Mouse (Mus musculus) midbrain, postnatal 0 days (tissue): Measurements from ENCODE around the gene Wiz. TPM values are rescaled to one million over a fixed set of nuclear protein-coding genes. Genes with fewer than 3 reads are reported as not detected.

Source experiments
- ATAC-seq: fragments of 200-750 bp; cut with Nextera tagmentation; 2 replicates; pipeline ENCODE4 v1.8.0; 2017; ENCODE audit warnings: moderate number of reproducible peaks, mild to moderate bottlenecking, moderate TSS enrichment, moderate library complexity; ENCODE audit not compliant: low FRiP score
- DNase-seq: peaks from one replicate; pipeline ENCODE4 v3.0.0-alpha.2; 2015; ENCODE audit warnings: low spot score
- H3K27ac ChIP-seq: fragments of 300-500 bp; sonication (generic); 2 replicates; pipeline ENCODE4 v1.5.1; 2014; ENCODE audit warnings: low read depth, mild to moderate bottlenecking, low read length, mixed read lengths
- H3K27me3 ChIP-seq: fragments of 300-500 bp; sonication (generic); 2 replicates; pipeline ENCODE4 v1.6.1; 2014; ENCODE audit warnings: low read length, control low read depth, mixed read lengths; ENCODE audit not compliant: insufficient read depth
- H3K36me3 ChIP-seq: fragments of 300-500 bp; sonication (generic); 2 replicates; pipeline ENCODE4 v1.6.1; 2014; ENCODE audit warnings: low read length, control low read depth, mixed read lengths; ENCODE audit not compliant: insufficient read depth
- H3K4me1 ChIP-seq: fragments of 300-500 bp; sonication (generic); 2 replicates; pipeline ENCODE4 v1.6.1; 2014; ENCODE audit warnings: mild to moderate bottlenecking, control low read depth, antibody characterized with exemption, low read length, mixed read lengths; ENCODE audit not compliant: insufficient read depth
- H3K4me2 ChIP-seq: fragments of 300-500 bp; sonication (generic); 2 replicates; pipeline ENCODE4 v1.6.1; 2014; ENCODE audit warnings: low read depth, mild to moderate bottlenecking, low read length, mixed read lengths; ENCODE audit not compliant: poor library complexity, severe bottlenecking
- H3K4me3 ChIP-seq: fragments of 300-500 bp; sonication (generic); 2 replicates; pipeline ENCODE4 v1.5.1; 2014; ENCODE audit warnings: low read depth, mild to moderate bottlenecking, low read length, moderate library complexity
- H3K9ac ChIP-seq: fragments of 300-500 bp; sonication (generic); replicated peaks from 2 replicates; pipeline ENCODE4 v1.6.1; 2014; ENCODE audit warnings: mild to moderate bottlenecking, low read length, moderate library complexity, mixed read lengths; ENCODE audit not compliant: poor library complexity, severe bottlenecking
- H3K9me3 ChIP-seq: fragments of 300-500 bp; sonication (generic); 2 replicates; pipeline ENCODE4 v1.6.1; 2016; ENCODE audit warnings: low read length, control low read depth
- CTCF ChIP-seq: IDR thresholded peaks from 2 replicates; pipeline ENCODE4 v1.5.1; 2016; ENCODE audit warnings: antibody characterized with exemption, mild to moderate bottlenecking
- WGBS: fragments of 180-500 bp; shearing (Covaris S2); extraction: QIAGEN DNeasy Blood & Tissue Kit; methylation state at CpG from one replicate; pipeline ENCODE4 v1.1.7; 2014; 5-methylcytosine and 5-hydroxymethylcytosine counted together
- polyA plus RNA-seq: library from polyadenylated mRNA; unstranded; fragments of >200 nt; fragmentation: Nextera tagmentation; extraction: Ambion mirVana; gene quantifications from 2 replicates; pipeline ENCODE4 v1.2.1, GENCODE M21; 2015
- total RNA-seq: library from RNA; depleted of rRNA; stranded (reverse); fragments of >200 nt; gene quantifications from 2 replicates; pipeline ENCODE4 v1.2.3, GENCODE M21; 2014

Gene Wiz
- total and polyA plus RNA-seq, 2 experiments from 2014 or later, result 41.3 to 68.0 TPM

GRCm38 (mm10) chr17:32341102-32341501 is 48.1 kb downstream of the Wiz start:
- H3K27me3 ChIP-seq, result no peaks in the 10 kb centered on the region
- 88% methylated on average over 1 of the region's 1 CpGs for WGBS
- H3K36me3 ChIP-seq, result peaks cover 26% of the 10 kb centered on the region

GRCm38 (mm10) chr17:32340110-32340509 is 49.1 kb downstream of the Wiz start:
- Histone ChIP-seq H3K4me1 (no peaks in the 10 kb centered on the region), H3K9ac (no peak overlapping the region), H3K36me3 (peaks cover 35% of the 10 kb centered on the region), H3K27me3 (no peaks in the 10 kb centered on the region), H3K4me2 (no peak overlapping the region), H3K4me3 (no peak overlapping the region), H3K9me3 (no peaks in the 10 kb centered on the region), H3K27ac (no peak overlapping the region)
- ATAC-seq (no peak), DNase-seq (no peak)
- 86% methylated on average over 1 of the region's 1 CpGs for WGBS
- no peak for TF ChIP-seq CTCF

More at GRCm38 (mm10) chr17:32341102-32341501, 48.1 kb downstream of the Wiz start:
- Histone ChIP-seq H3K4me1 (no peaks in the 10 kb centered on the region), H3K9ac (no peak overlapping the region), H3K4me2 (no peak overlapping the region), H3K9me3 (no peaks in the 10 kb centered on the region), H3K4me3 (no peak overlapping the region), H3K27ac (no peak overlapping the region)
- DNase-seq (no peak), ATAC-seq (no peak)
- no peak for TF ChIP-seq CTCF

- no peak for TF ChIP-seq CTCF
- H3K4me3 ChIP-seq, result no peak overlapping the region
- WGBS, result 74% methylated on average over 2 of the region's 2 CpGs
- no peak for DNase-seq
- no peak overlapping the region for H3K9ac ChIP-seq
- no peaks in the 10 kb centered on the region for H3K4me1 ChIP-seq
- peaks cover 72% of the 10 kb centered on the region for H3K36me3 ChIP-seq
- ATAC-seq, result no peak
- H3K27ac ChIP-seq, result no peak overlapping the region
- H3K4me2 ChIP-seq, result no peak overlapping the region
- H3K27me3 ChIP-seq, result no peaks in the 10 kb centered on the region
- H3K9me3 ChIP-seq, result no peaks in the 10 kb centered on the region
These were observed 53.4 kb downstream of the Wiz start for GRCm38 (mm10) chr17:32335869-32336268.

GRCm38 (mm10) chr17:32334921-32335320 is 54.3 kb downstream of the Wiz start:
- ATAC-seq (no peak), DNase-seq (no peak)
- no peak for TF ChIP-seq CTCF
- Histone ChIP-seq H3K36me3 (peaks cover 72% of the 10 kb centered on the region), H3K27ac (no peak overlapping the region), H3K4me1 (no peaks in the 10 kb centered on the region), H3K27me3 (no peaks in the 10 kb centered on the region), H3K4me2 (no peak overlapping the region), H3K9me3 (no peaks in the 10 kb centered on the region), H3K9ac (no peak overlapping the region), H3K4me3 (no peak overlapping the region)
- WGBS, result 96% methylated on average over 12 of the region's 12 CpGs

GRCm38 (mm10) chr17:32333675-32334303 is 55.5 kb downstream of the Wiz start:
- Histone ChIP-seq H3K9me3 (no peaks in the 10 kb centered on the region), H3K27ac (no peak overlapping the region), H3K4me1 (no peaks in the 10 kb centered on the region), H3K4me2 (no peak overlapping the region), H3K9ac (no peak overlapping the region), H3K27me3 (no peaks in the 10 kb centered on the region), H3K4me3 (no peak overlapping the region), H3K36me3 (peaks cover 69% of the 10 kb centered on the region)
- WGBS, result 89% methylated on average over 31 of the region's 31 CpGs
- DNase-seq (no peak), ATAC-seq (no peak)
- TF ChIP-seq CTCF, result no peak

GRCm38 (mm10) chr17:32327501-32327900 is 61.7 kb downstream of the Wiz start:
- Histone ChIP-seq H3K4me1 (no peaks in the 10 kb centered on the region), H3K4me2 (no peak overlapping the region), H3K4me3 (no peak overlapping the region), H3K36me3 (peaks cover 18% of the 10 kb centered on the region), H3K9me3 (no peaks in the 10 kb centered on the region), H3K27ac (no peak overlapping the region), H3K27me3 (no peaks in the 10 kb centered on the region), H3K9ac (no peak overlapping the region)
- TF ChIP-seq CTCF, result no peak
- no peak for DNase-seq
- no peak for ATAC-seq
